Mouse (Mus musculus) WW6 (cell line): ENCODE measurements at regions not wholly inside any gene's neighbourhood (a gene's known extent, or its start where the extent isn't known, plus 50 kb on each side); places are given as distances from the start of the nearest gene placed in this dataset.

Source experiments
- DNase-seq: peaks from one replicate; pipeline ENCODE4 v3.0.0-alpha.2; 2013; ENCODE audit warnings: low read depth, low spot score

- DNase-seq: no peak
Observed at GRCm38 (mm10) chr11:48176451-48176850, 187.7 kb upstream of the Sgcd start.

DNA sequence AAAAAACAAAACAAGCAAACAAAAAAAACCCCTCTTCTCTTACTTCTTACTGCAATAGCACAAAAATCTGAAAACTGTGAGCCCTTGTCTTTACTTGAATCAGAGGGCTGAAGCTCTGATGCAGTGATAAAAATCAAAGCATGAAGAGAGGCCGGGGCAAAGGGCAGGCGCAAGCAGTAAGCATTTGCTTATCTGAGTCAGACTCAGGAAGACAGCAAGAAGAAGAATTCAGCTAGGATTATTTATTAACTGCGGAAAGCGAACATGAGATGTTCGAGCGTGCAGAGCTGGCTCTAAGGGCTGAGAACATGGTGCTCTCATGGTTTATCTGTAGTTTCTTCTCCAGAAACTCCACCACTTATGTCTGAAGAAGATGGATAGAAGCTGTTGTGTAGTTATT, 163.4 kb upstream of the Sgcd start:
- no peak for DNase-seq

DNA sequence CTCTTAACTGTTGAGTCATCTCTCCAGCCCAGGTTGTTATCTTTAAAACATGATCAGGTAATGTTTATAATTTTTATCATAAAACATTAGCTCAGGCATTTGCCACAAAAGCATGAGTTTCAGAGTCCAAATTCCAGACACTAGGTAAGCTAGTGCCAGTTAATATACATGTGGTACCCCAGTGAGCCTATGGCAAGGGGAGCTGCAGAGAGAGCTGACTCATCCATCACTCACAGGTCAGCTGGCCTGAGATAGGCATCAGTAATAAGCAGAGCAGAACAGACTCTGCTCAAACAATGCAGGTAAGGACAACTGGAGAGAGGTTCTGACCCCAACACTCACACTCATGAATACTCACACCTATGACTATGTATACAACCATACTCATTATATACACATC, 144.6 kb upstream of the Sgcd start:
- DNase-seq: no peak

DNA sequence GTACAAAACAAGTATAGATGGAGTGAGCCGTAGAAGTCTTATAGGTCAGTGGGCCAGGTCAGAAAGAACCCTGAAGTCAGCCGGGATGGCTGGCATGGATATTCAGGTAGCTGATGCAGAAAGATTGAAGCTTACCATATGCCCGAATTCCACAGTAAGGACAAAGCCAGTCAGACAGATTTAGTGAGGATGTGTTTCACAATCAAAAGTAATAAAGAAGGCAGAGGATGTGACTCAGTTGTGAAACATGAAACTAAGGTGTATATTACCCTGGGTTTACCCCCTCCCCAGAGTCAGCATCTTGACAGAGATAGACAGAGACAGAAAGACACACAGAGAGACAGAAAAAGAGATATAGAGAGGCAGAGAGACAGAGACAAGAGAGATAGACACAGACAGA, 109.3 kb upstream of the Sgcd start:
- no peak for DNase-seq

- DNase-seq: no peak
Observed at GRCm38 (mm10) chr11:48097455-48097854, 108.7 kb upstream of the Sgcd start.

GRCm38 (mm10) chr11:48067072-48067471, 78.3 kb upstream of the Sgcd start:
- no peak for DNase-seq

GRCm38 (mm10) chr11:48063719-48064118, 75.0 kb upstream of the Sgcd start:
- no peak for DNase-seq

GRCm38 (mm10) chr11:48061501-48061900, 72.7 kb upstream of the Sgcd start:
- DNase-seq: no peak

DNA sequence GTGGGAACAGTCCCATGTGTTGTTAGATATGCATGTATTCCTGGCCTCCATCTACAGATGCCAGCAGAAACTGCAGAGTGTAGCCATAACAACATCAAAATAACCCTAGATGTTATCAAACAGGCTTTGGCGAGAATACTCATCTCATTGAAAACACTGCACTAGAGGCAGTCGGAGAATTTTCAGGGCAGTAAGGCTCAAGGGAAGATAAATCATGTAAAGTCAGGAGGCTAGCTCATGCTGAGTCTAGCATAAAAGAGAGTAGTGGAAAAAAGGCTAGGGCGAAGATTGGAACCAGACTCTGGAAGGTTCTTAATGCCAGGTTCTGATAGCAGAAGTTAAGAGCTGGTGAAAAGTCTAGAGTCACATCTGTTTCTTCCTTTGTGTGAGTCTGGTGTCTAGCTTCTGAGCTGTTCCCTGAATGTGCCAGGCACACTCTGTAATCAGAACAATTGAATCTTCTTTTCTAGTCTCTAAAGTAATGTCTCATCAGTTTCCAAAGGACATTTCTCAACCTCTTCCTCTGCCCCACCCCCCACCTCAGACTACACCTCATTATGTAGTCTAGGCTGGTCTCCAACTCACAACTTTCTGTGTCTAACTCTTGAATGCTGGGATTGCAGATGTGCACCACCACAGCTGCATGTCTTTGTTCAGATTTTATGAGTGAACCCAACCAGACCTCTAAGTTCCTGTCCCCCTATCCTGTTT, 62.5 kb upstream of the Sgcd start:
- DNase-seq: no peak

GRCm38 (mm10) chr11:48048311-48048710, 59.5 kb upstream of the Sgcd start:
- no peak for DNase-seq
